Comparison of ENCODE assay signal across 26 mouse cellular contexts in genomic region chr11:4756460-4756859, GRCm38 (mm10). TPM values are rescaled to one million over a fixed set of nuclear protein-coding genes. Genes with fewer than 3 reads are reported as not detected.
"Had no signal": no experiment of that assay in that cellular context is flagged by ENCODE, and none has a peak within 500 bp of the region (broad histone marks: within the 10 kb centered on the region; RNA-seq: fewer than 3 reads in every experiment).

No protein-coding gene starts in this region.

- ATAC-seq: inflammation-experienced regulatory T-cells, adult 6 months; intestine, embryonic 15.5 days; intestine, postnatal 0 days had no signal

- DNase-seq: gastrocnemius, adult 2 months; gastrocnemius, postnatal 10 days; gastrocnemius, postnatal 25 days; heart, adult 11 months; heart, adult 2 months; heart, postnatal 10 days; heart, postnatal 4 days; kidney, adult 18-20 months; kidney, adult 8-10 months; kidney, postnatal 10 days; kidney, postnatal 25 days; kidney, postnatal 4 days; liver; liver, embryonic 13.5 days had no signal

- H3K27ac ChIP-seq: gastrocnemius, adult 2 months; heart, adult 2 months; hindbrain, embryonic 13.5 days; hindbrain, embryonic 15.5 days; intestine, embryonic 15.5 days; layer of hippocampus, adult 2 months; left cerebral cortex, adult 2 months; limb, embryonic 10.5 days; limb, embryonic 12.5 days; liver, embryonic 13.5 days had no signal

- H3K4me1 ChIP-seq: liver, embryonic 13.5 days had no signal

- H3K36me3 ChIP-seq: heart, embryonic 12.5 days; hindbrain, embryonic 13.5 days; hindbrain, embryonic 15.5 days; intestine, embryonic 15.5 days; limb, embryonic 10.5 days; limb, embryonic 12.5 days; liver, embryonic 13.5 days had no signal

- H3K4me3 ChIP-seq: gastrocnemius, adult 2 months; heart, adult 2 months; heart, embryonic 12.5 days; hindbrain, embryonic 13.5 days; hindbrain, embryonic 15.5 days; intestine, embryonic 15.5 days; layer of hippocampus, adult 2 months; left cerebral cortex, adult 2 months; limb, embryonic 10.5 days; limb, embryonic 12.5 days; liver, embryonic 13.5 days had no signal

- H3K9me3 ChIP-seq: hindbrain, embryonic 13.5 days; hindbrain, embryonic 15.5 days; intestine, embryonic 15.5 days; limb, embryonic 10.5 days; liver, embryonic 13.5 days had no signal

RNA-seq across cellular contexts. Expression of gene Cabp7, which starts 9.9 kb away (rescaled TPM):
- total RNA-seq: heart, adult 2 months; heart, postnatal 10 days; heart, postnatal 25 days; heart, postnatal 4 days had no signal
- polyA plus RNA-seq: heart, adult 2 months; kidney, embryonic 14.5 days; liver, embryonic 13.5 days had no signal
